ENCODE assay signal across 8 mouse cellular contexts in the genomic region with DNA sequence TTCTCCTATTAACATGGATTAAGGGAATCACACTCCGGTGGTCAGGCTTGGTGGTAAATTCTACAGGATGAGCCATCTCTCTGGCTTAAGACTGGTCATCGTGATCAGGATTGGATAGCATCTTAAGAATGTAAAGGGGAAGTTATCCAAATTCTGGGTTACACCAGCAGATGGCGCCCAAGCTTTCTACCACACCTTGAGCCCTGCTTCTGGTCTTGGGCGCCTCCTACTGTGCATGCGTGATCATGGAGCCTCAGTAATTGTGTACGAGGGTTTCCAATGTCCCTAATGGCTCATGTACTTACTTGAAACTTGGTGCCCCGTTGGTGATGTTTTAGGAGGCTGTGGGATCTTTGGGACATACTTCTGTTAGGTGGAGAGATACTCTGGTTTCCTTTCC. TPM values are rescaled to one million over a fixed set of nuclear protein-coding genes. Genes with fewer than 3 reads are reported as not detected.
A peak's percentile ranks its signal among the peaks of the same experiment; 100 is the strongest.
DNase-seq lines count a peak whose midpoint lies in the region; ATAC-seq and TF ChIP-seq lines count a peak whose summit lies in the region.

No protein-coding gene starts in this region.

- peak; percentile 98 for ATAC-seq in CD4-positive, CD25-positive, alpha-beta regulatory T cell, adult 4 months
- ATAC-seq in erythroid progenitor cell, adult 5-6 weeks (replicated peaks; ENCODE audit: low FRiP score, poor library complexity, severe bottlenecking), result peak; percentile 73
- peak; percentile 54 for ATAC-seq in heart, postnatal 0 days (ENCODE audit: insufficient read depth, low read depth)
- peak; percentile 37 for ATAC-seq in liver, embryonic 15.5 days (ENCODE audit: insufficient read depth)

- H3K9ac ChIP-seq in heart, postnatal 0 days (replicated peaks; ENCODE audit: low read depth, low read length), result no peak overlapping the region
- H3K9ac ChIP-seq in liver, embryonic 15.5 days, result peak overlapping the region; percentile 22; the same call in 1 of the 2 replicates

- H3K27ac ChIP-seq in bone marrow macrophage, adult 2 months (ENCODE audit: insufficient read depth, low read depth, low read length), result no peak overlapping the region
- H3K27ac ChIP-seq in heart, postnatal 0 days (ENCODE audit: low read depth), result no peak overlapping the region
- peak overlapping the region; percentile 88 for H3K27ac ChIP-seq in liver, embryonic 15.5 days (replicated peaks)

- H3K4me1 ChIP-seq in bone marrow macrophage, adult 2 months (ENCODE audit: control insufficient read depth, insufficient read depth, low read length), result no peaks in the 10 kb centered on the region
- H3K4me1 ChIP-seq in heart, postnatal 0 days (ENCODE audit: control insufficient read depth, insufficient read depth), result no peaks in the 10 kb centered on the region
- H3K4me1 ChIP-seq in liver, embryonic 15.5 days (replicated peaks), result peaks cover 67% of the 10 kb centered on the region

- no peak for TF ChIP-seq EP300 in heart, postnatal 0 days (IDR thresholded peaks at IDR 0.05; ENCODE audit: low read depth)

- no peaks in the 10 kb centered on the region for H3K9me3 ChIP-seq in heart, postnatal 0 days (replicated peaks; ENCODE audit: control insufficient read depth, low read length)
- no peaks in the 10 kb centered on the region for H3K9me3 ChIP-seq in liver, embryonic 15.5 days (replicated peaks)

- H3K36me3 ChIP-seq in heart, postnatal 0 days (replicated peaks; ENCODE audit: control insufficient read depth, insufficient read depth, low read length), result peaks cover 63% of the 10 kb centered on the region
- H3K36me3 ChIP-seq in liver, embryonic 15.5 days (replicated peaks), result peaks cover 98% of the 10 kb centered on the region

- no peak for TF ChIP-seq POLR2A in bone marrow macrophage, adult 2 months (IDR thresholded peaks at IDR 0.05; ENCODE audit: borderline replicate concordance, low read depth, low read length)

- no peaks in the 10 kb centered on the region for H3K27me3 ChIP-seq in heart, postnatal 0 days (ENCODE audit: control insufficient read depth, insufficient read depth, low read length)
- no peaks in the 10 kb centered on the region for H3K27me3 ChIP-seq in liver, embryonic 15.5 days

- H3K4me2 ChIP-seq in heart, postnatal 0 days (ENCODE audit: low read depth, low read length), result no peak overlapping the region
- no peak overlapping the region for H3K4me2 ChIP-seq in liver, embryonic 15.5 days

- peak; percentile 80 for DNase-seq in heart, postnatal 0 days (ENCODE audit: low spot score)
- DNase-seq in kidney, postnatal 25 days, result peak; percentile 90 to 97
- DNase-seq in ovary, adult 18-20 months (ENCODE audit: low spot score), result peak; percentile 56
- peak; percentile 58 to 68 for DNase-seq in thymus, adult 18-20 months

- 10% methylated on average over 7 of the region's 7 CpGs for WGBS in heart, postnatal 0 days
- 3% methylated on average over 7 of the region's 7 CpGs for WGBS in liver, embryonic 15.5 days (ENCODE audit: insufficient replicate concordance)

- no peak overlapping the region for H3K4me3 ChIP-seq in bone marrow macrophage, adult 2 months (ENCODE audit: insufficient read depth, low read length)
- H3K4me3 ChIP-seq in heart, postnatal 0 days (ENCODE audit: low read depth, low read length), result no peak overlapping the region
- H3K4me3 ChIP-seq in liver, embryonic 15.5 days (replicated peaks), result no peak overlapping the region

- peak; percentile 92 for TF ChIP-seq CTCF in bone marrow macrophage, adult 2 months (IDR thresholded peaks at IDR 0.05; ENCODE audit: low read depth, low read length)
- peak; percentile 100 for TF ChIP-seq CTCF in heart, postnatal 0 days (IDR thresholded peaks at IDR 0.05; ENCODE audit: low read depth)

RNA-seq across cellular contexts. Expression of a gene that starts 20.1 kb away (rescaled TPM):
- polyA plus RNA-seq in CD4-positive, CD25-positive, alpha-beta regulatory T cell, adult 4 months (2017; shearing (Covaris generic)), result 10 to 100 TPM; 70.3 to 93.0 TPM
- 94.8 and 97.4 TPM in 2 replicates for polyA plus RNA-seq in bone marrow macrophage, adult 2 months (2012; ENCODE audit: insufficient read depth, insufficient read length, missing spikeins)
- total RNA-seq in erythroid progenitor cell, adult 5-6 weeks (2015; ENCODE audit: low replicate concordance), result 13.0 and 20.1 TPM in 2 replicates
- 9.4 and 11.8 TPM in 2 replicates for total RNA-seq in erythroid progenitor cell, adult 5-6 weeks (2017; ENCODE audit: low replicate concordance)
- 8.4 and 17.1 TPM in 2 replicates for total RNA-seq in heart, postnatal 0 days (2014; rRNA removed; ENCODE audit: low replicate concordance)
- 44.7 and 46.0 TPM in 2 replicates for polyA plus RNA-seq in heart, postnatal 0 days (2015; fragmentation: Nextera tagmentation; extraction: Ambion mirVana)
- polyA plus RNA-seq in liver, embryonic 15.5 days (2015; fragmentation: Nextera tagmentation; extraction: Ambion mirVana), result 72.7 and 75.1 TPM in 2 replicates

RNA-seq across cellular contexts. Expression of a gene that starts 23.7 kb away (rescaled TPM):
- polyA plus RNA-seq in CD4-positive, CD25-positive, alpha-beta regulatory T cell, adult 4 months (2017; shearing (Covaris generic)), result 1 to 10 TPM; 3.8 to 5.1 TPM
- 42.7 and 44.5 TPM in 2 replicates for polyA plus RNA-seq in bone marrow macrophage, adult 2 months (2012; ENCODE audit: insufficient read depth, insufficient read length, missing spikeins)
- 406 and 410 TPM in 2 replicates for total RNA-seq in erythroid progenitor cell, adult 5-6 weeks (2015; ENCODE audit: low replicate concordance)
- total RNA-seq in erythroid progenitor cell, adult 5-6 weeks (2017; ENCODE audit: low replicate concordance), result 298 and 328 TPM in 2 replicates
- 528 and 566 TPM in 2 replicates for total RNA-seq in heart, postnatal 0 days (2014; rRNA removed; ENCODE audit: low replicate concordance)
- 306 and 315 TPM in 2 replicates for polyA plus RNA-seq in heart, postnatal 0 days (2015; fragmentation: Nextera tagmentation; extraction: Ambion mirVana)
- polyA plus RNA-seq in liver, embryonic 15.5 days (2015; fragmentation: Nextera tagmentation; extraction: Ambion mirVana), result 392 and 404 TPM in 2 replicates

Comparison
In these comparisons a context has a peak if more than half of its experiments do, and no peak if none do; other contexts are left out.
1. ATAC-seq: peak in every context shown above with its lines; median percentile 98 in CD4-positive, CD25-positive, alpha-beta regulatory T cell, adult 4 months; 73 in erythroid progenitor cell, adult 5-6 weeks; 54 in heart, postnatal 0 days; 37 in liver, embryonic 15.5 days.